Mouse (Mus musculus) embryonic fibroblast, embryonic 13.5 days (primary cell): ENCODE measurements around the gene Ltf. TPM values are rescaled to one million over a fixed set of nuclear protein-coding genes. Genes with fewer than 3 reads are reported as not detected.

ENCODE experiments used
- H3K27ac ChIP-seq: 2 replicates; pipeline ENCODE4 v1.5.1; 2012; ENCODE audit warnings: low read length, control low read depth, inconsistent platforms; ENCODE audit not compliant: insufficient read depth
- H3K4me1 ChIP-seq: 2 replicates; pipeline ENCODE4 v1.6.1; 2011; ENCODE audit warnings: low read length; ENCODE audit not compliant: control insufficient read depth, insufficient read depth
- H3K4me3 ChIP-seq: 2 replicates; pipeline ENCODE4 v1.5.1; 2011; ENCODE audit warnings: mild to moderate bottlenecking, control low read depth, low read length; ENCODE audit not compliant: insufficient read depth
- CTCF ChIP-seq: IDR thresholded peaks from 2 replicates; pipeline ENCODE4 v1.5.1; 2011; ENCODE audit warnings: mild to moderate bottlenecking, control low read depth, low read length, moderate library complexity, borderline replicate concordance; ENCODE audit not compliant: insufficient read depth
- POLR2A ChIP-seq: IDR thresholded peaks from 2 replicates; pipeline ENCODE4 v1.6.1; 2011; ENCODE audit warnings: low read depth, mild to moderate bottlenecking, control low read depth, low read length, moderate library complexity
- polyA plus RNA-seq: library from polyadenylated mRNA; stranded (reverse); fragments of >200 nt; gene quantifications from 2 replicates; pipeline ENCODE4 v1.2.4, GENCODE M21; 2011; ENCODE audit warnings: low read depth; ENCODE audit not compliant: missing spikeins, insufficient read length

The Ltf gene
- polyA plus RNA-seq, 1 experiment = not detected

- no peaks in the 10 kb centered on the region for H3K4me1 ChIP-seq
- H3K27ac ChIP-seq = no peak overlapping the region
- no peak for TF ChIP-seq POLR2A
- TF ChIP-seq CTCF = no peak
- H3K4me3 ChIP-seq = no peak overlapping the region
Measured at GRCm38 (mm10) chr9:110993281-110993709, 25.8 kb upstream of the Ltf start.

- TF ChIP-seq POLR2A (no peak), CTCF (no peak)
- Histone ChIP-seq H3K4me3 (peak overlapping the region; percentile 15; the same call in 1 of the 2 replicates), H3K27ac (no peak overlapping the region), H3K4me1 (no peaks in the 10 kb centered on the region)
Measured at GRCm38 (mm10) chr9:110994716-110995172, 24.3 kb upstream of the Ltf start.

- TF ChIP-seq POLR2A (no peak), CTCF (peak; percentile 75)
- Histone ChIP-seq H3K4me3 (no peak overlapping the region), H3K4me1 (no peaks in the 10 kb centered on the region), H3K27ac (no peak overlapping the region)
Measured at GRCm38 (mm10) chr9:110997245-110997644, 21.8 kb upstream of the Ltf start.

GRCm38 (mm10) chr9:110999056-110999455, 20.0 kb upstream of the Ltf start:
- no peak overlapping the region for H3K4me3 ChIP-seq
- H3K27ac ChIP-seq = no peak overlapping the region
- TF ChIP-seq CTCF (no peak), POLR2A (no peak)
- H3K4me1 ChIP-seq = no peaks in the 10 kb centered on the region

- no peak overlapping the region for H3K4me3 ChIP-seq
- H3K4me1 ChIP-seq = no peaks in the 10 kb centered on the region
- H3K27ac ChIP-seq = no peak overlapping the region
- TF ChIP-seq CTCF = no peak
- TF ChIP-seq POLR2A = no peak
Measured at GRCm38 (mm10) chr9:110999856-111000255, 19.2 kb upstream of the Ltf start.

GRCm38 (mm10) chr9:111001621-111002020, 17.4 kb upstream of the Ltf start:
- no peak overlapping the region for H3K4me3 ChIP-seq
- H3K4me1 ChIP-seq = no peaks in the 10 kb centered on the region
- H3K27ac ChIP-seq = no peak overlapping the region
- TF ChIP-seq CTCF (no peak), POLR2A (no peak)

- H3K4me1 ChIP-seq = no peaks in the 10 kb centered on the region
- H3K4me3 ChIP-seq = no peak overlapping the region
- H3K27ac ChIP-seq = no peak overlapping the region
- TF ChIP-seq CTCF (no peak), POLR2A (no peak)
Measured at GRCm38 (mm10) chr9:111003279-111003678, 15.8 kb upstream of the Ltf start.

- TF ChIP-seq POLR2A (no peak), CTCF (no peak)
- no peak overlapping the region for H3K4me3 ChIP-seq
- no peaks in the 10 kb centered on the region for H3K4me1 ChIP-seq
- no peak overlapping the region for H3K27ac ChIP-seq
Measured at GRCm38 (mm10) chr9:111006544-111006943, 12.5 kb upstream of the Ltf start.

GRCm38 (mm10) chr9:111009763-111010162, 9.3 kb upstream of the Ltf start:
- H3K4me3 ChIP-seq = no peak overlapping the region
- H3K27ac ChIP-seq = no peak overlapping the region
- no peaks in the 10 kb centered on the region for H3K4me1 ChIP-seq
- TF ChIP-seq CTCF (no peak), POLR2A (no peak)

- no peak overlapping the region for H3K4me3 ChIP-seq
- no peaks in the 10 kb centered on the region for H3K4me1 ChIP-seq
- no peak overlapping the region for H3K27ac ChIP-seq
- TF ChIP-seq POLR2A (no peak), CTCF (no peak)
Measured at GRCm38 (mm10) chr9:111011550-111011949, 7.5 kb upstream of the Ltf start.

GRCm38 (mm10) chr9:111012041-111012440, 7.0 kb upstream of the Ltf start:
- Histone ChIP-seq H3K4me3 (no peak overlapping the region), H3K4me1 (no peaks in the 10 kb centered on the region), H3K27ac (no peak overlapping the region)
- no peak for TF ChIP-seq POLR2A
- TF ChIP-seq CTCF = no peak
